Comparison of ENCODE assay signal across 27 mouse cellular contexts in the genomic region with DNA sequence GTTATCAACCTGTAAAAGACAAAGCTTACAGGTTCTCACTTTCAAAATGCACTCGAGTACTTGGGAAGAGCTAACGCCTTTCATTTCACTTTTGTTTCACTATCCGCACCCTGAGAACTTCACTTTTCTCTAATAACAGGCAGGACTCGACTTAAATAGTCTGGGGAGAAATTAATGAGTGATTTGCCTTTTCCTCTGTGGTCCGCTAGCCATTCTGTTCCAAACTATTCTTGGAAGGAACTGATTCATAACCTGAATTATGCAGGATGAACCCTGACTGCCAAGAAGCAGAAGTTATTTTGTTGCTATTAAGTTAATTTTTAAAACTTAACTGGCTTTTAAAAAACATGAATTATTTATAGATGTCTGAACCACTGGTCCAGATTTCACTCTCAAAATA. TPM values are rescaled to one million over a fixed set of nuclear protein-coding genes. Genes with fewer than 3 reads are reported as not detected.
"Had no signal": no experiment of that assay in that cellular context is flagged by ENCODE, and none has a peak within 500 bp of the region (broad histone marks: within the 10 kb centered on the region; RNA-seq: fewer than 3 reads in every experiment).

No protein-coding gene starts in this region.

- H3K9ac ChIP-seq: liver, embryonic 13.5 days; neural tube, embryonic 12.5 days; neural tube, embryonic 15.5 days had no signal

- H3K9me3 ChIP-seq: liver, embryonic 13.5 days; neural tube, embryonic 12.5 days; neural tube, embryonic 15.5 days had no signal

- H3K4me3 ChIP-seq: layer of hippocampus, adult 2 months; liver, embryonic 13.5 days; neural tube, embryonic 12.5 days; neural tube, embryonic 15.5 days had no signal

- H3K36me3 ChIP-seq: liver, embryonic 13.5 days; neural tube, embryonic 12.5 days; neural tube, embryonic 15.5 days had no signal

- H3K4me1 ChIP-seq: liver, embryonic 13.5 days; neural tube, embryonic 12.5 days; neural tube, embryonic 15.5 days had no signal

- DNase-seq: kidney, postnatal 14 days; layer of hippocampus, adult 9-11 months; liver, embryonic 13.5 days; lung, adult 2 months; lung, postnatal 14 days; lung, postnatal 4 days; midbrain, embryonic 14.5 days; right cerebral cortex, postnatal 25 days; thymus, adult 18-20 months; thymus, postnatal 36 days had no signal

- H3K4me2 ChIP-seq: liver, embryonic 13.5 days; midbrain, embryonic 11.5 days; neural tube, embryonic 12.5 days; neural tube, embryonic 15.5 days had no signal

- H3K27me3 ChIP-seq: liver, embryonic 13.5 days; neural tube, embryonic 12.5 days had no signal

- H3K27ac ChIP-seq: layer of hippocampus, adult 2 months; liver, embryonic 13.5 days; neural tube, embryonic 12.5 days; neural tube, embryonic 15.5 days had no signal

RNA-seq across cellular contexts. Expression of gene 4933400A11Rik, which starts 26.4 kb away (rescaled TPM):
- total RNA-seq: layer of hippocampus, adult 2 months; layer of hippocampus, postnatal 25 days; left cerebral cortex, adult 18-20 months; left cerebral cortex, postnatal 36 days; liver, adult 2 months; megakaryocyte progenitor cell, adult 5-6 weeks; megakaryocyte-erythroid progenitor cell, adult 5-6 weeks; midbrain, postnatal 0 days had no signal
- polyA plus RNA-seq: kidney, embryonic 16.5 days; large intestine, adult 2 months; liver, adult 2 months; liver, embryonic 13.5 days; liver, embryonic 16.5 days; lung, adult 2 months; lung, embryonic 16.5 days; midbrain, embryonic 11.5 days; midbrain, embryonic 14.5 days; midbrain, postnatal 0 days; neural tube, embryonic 12.5 days; neural tube, embryonic 15.5 days; spleen, adult 2 months; urinary bladder, adult 2 months had no signal
